Mouse (Mus musculus) CH12.LX (cell line): ENCODE data around the gene Cald1.

ENCODE experiments used
- CTCF ChIP-seq, 2 experiments: IDR thresholded peaks in 1 of 2; conservative IDR thresholded peaks in 1 of 2; 2 replicates each; pipeline ENCODE4 v1.5.1; 2011 to 2012; ENCODE audit warnings: low read depth in 2 of 2, low read length in 2 of 2, improper control_type of control experiment in 1 of 2, inconsistent platforms in 1 of 2, mild to moderate bottlenecking in 1 of 2, moderate library complexity in 1 of 2
- JUND ChIP-seq: conservative IDR thresholded peaks from 2 replicates; pipeline ENCODE4 v1.6.1; 2011; ENCODE audit warnings: low read depth, low read length, improper control_type of control experiment
- MXI1 ChIP-seq: IDR thresholded peaks from 2 replicates; pipeline ENCODE4 v1.6.1; 2011; ENCODE audit warnings: mild to moderate bottlenecking, low read depth, low read length, improper control_type of control experiment
- SMC3 ChIP-seq: IDR thresholded peaks from 2 replicates; pipeline ENCODE4 v1.6.1; 2011; ENCODE audit warnings: low read depth, low read length, improper control_type of control experiment
- ZNF384 ChIP-seq: IDR thresholded peaks from 2 replicates; pipeline ENCODE4 v1.6.1; 2012; ENCODE audit warnings: low read depth, low read length, improper control_type of control experiment, inconsistent platforms

DNA sequence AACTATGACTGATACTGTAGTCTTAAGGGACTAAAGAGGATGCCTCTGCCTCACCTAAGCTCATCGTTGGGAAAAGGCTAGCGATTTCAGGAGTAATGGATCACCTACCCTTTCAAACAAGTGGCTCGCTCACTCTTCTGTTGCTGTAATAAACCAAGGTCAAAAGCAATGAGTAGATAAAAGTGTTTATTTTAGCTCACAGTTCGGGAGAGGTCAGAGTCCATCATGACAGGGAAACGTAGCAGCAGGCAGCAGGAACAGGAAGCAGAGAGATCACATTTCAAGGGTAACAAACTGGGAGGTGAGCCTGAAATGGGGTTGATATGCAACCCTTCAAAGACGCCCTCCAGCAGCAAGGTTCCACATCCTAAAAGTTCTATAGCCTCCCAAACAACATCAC is 64.3 kb downstream of the Cald1 start:
- TF ChIP-seq CTCF (conservative IDR thresholded peaks at IDR 0.05 in 1 of 2, IDR thresholded peaks at IDR 0.05 in 1 of 2; ENCODE audit: low read depth in 2 of 2, low read length in 2 of 2), result no peak
- TF ChIP-seq SMC3, result no peak
- no peak for TF ChIP-seq JUND
- no peak for TF ChIP-seq ZNF384
- TF ChIP-seq MXI1, result no peak
